Mouse (Mus musculus) midbrain, postnatal 0 days (tissue): ENCODE results near the gene Aqp11. TPM values are rescaled to one million over a fixed set of nuclear protein-coding genes. Genes with fewer than 3 reads are reported as not detected.

Source experiments
- ATAC-seq: fragments of 200-750 bp; cut with Nextera tagmentation; 2 replicates; pipeline ENCODE4 v1.8.0; 2017; ENCODE audit warnings: moderate number of reproducible peaks, mild to moderate bottlenecking, moderate TSS enrichment, moderate library complexity; ENCODE audit not compliant: low FRiP score
- DNase-seq: peaks from one replicate; pipeline ENCODE4 v3.0.0-alpha.2; 2015; ENCODE audit warnings: low spot score
- H3K27ac ChIP-seq: fragments of 300-500 bp; sonication (generic); 2 replicates; pipeline ENCODE4 v1.5.1; 2014; ENCODE audit warnings: low read depth, mild to moderate bottlenecking, low read length, mixed read lengths
- H3K27me3 ChIP-seq: fragments of 300-500 bp; sonication (generic); 2 replicates; pipeline ENCODE4 v1.6.1; 2014; ENCODE audit warnings: low read length, control low read depth, mixed read lengths; ENCODE audit not compliant: insufficient read depth
- H3K36me3 ChIP-seq: fragments of 300-500 bp; sonication (generic); 2 replicates; pipeline ENCODE4 v1.6.1; 2014; ENCODE audit warnings: low read length, control low read depth, mixed read lengths; ENCODE audit not compliant: insufficient read depth
- H3K4me1 ChIP-seq: fragments of 300-500 bp; sonication (generic); 2 replicates; pipeline ENCODE4 v1.6.1; 2014; ENCODE audit warnings: mild to moderate bottlenecking, control low read depth, antibody characterized with exemption, low read length, mixed read lengths; ENCODE audit not compliant: insufficient read depth
- H3K4me2 ChIP-seq: fragments of 300-500 bp; sonication (generic); 2 replicates; pipeline ENCODE4 v1.6.1; 2014; ENCODE audit warnings: low read depth, mild to moderate bottlenecking, low read length, mixed read lengths; ENCODE audit not compliant: poor library complexity, severe bottlenecking
- H3K4me3 ChIP-seq: fragments of 300-500 bp; sonication (generic); 2 replicates; pipeline ENCODE4 v1.5.1; 2014; ENCODE audit warnings: low read depth, mild to moderate bottlenecking, low read length, moderate library complexity
- H3K9ac ChIP-seq: fragments of 300-500 bp; sonication (generic); replicated peaks from 2 replicates; pipeline ENCODE4 v1.6.1; 2014; ENCODE audit warnings: mild to moderate bottlenecking, low read length, moderate library complexity, mixed read lengths; ENCODE audit not compliant: poor library complexity, severe bottlenecking
- H3K9me3 ChIP-seq: fragments of 300-500 bp; sonication (generic); 2 replicates; pipeline ENCODE4 v1.6.1; 2016; ENCODE audit warnings: low read length, control low read depth
- CTCF ChIP-seq: IDR thresholded peaks from 2 replicates; pipeline ENCODE4 v1.5.1; 2016; ENCODE audit warnings: antibody characterized with exemption, mild to moderate bottlenecking
- WGBS: fragments of 180-500 bp; shearing (Covaris S2); extraction: QIAGEN DNeasy Blood & Tissue Kit; methylation state at CpG from one replicate; pipeline ENCODE4 v1.1.7; 2014; 5-methylcytosine and 5-hydroxymethylcytosine counted together
- polyA plus RNA-seq: library from polyadenylated mRNA; unstranded; fragments of >200 nt; fragmentation: Nextera tagmentation; extraction: Ambion mirVana; gene quantifications from 2 replicates; pipeline ENCODE4 v1.2.1, GENCODE M21; 2015
- total RNA-seq: library from RNA; depleted of rRNA; stranded (reverse); fragments of >200 nt; gene quantifications from 2 replicates; pipeline ENCODE4 v1.2.3, GENCODE M21; 2014; rRNA removed

The Aqp11 gene
- total RNA-seq (13.5 and 13.7 TPM in 2 replicates), polyA plus RNA-seq (24.0 and 25.4 TPM in 2 replicates)

DNA sequence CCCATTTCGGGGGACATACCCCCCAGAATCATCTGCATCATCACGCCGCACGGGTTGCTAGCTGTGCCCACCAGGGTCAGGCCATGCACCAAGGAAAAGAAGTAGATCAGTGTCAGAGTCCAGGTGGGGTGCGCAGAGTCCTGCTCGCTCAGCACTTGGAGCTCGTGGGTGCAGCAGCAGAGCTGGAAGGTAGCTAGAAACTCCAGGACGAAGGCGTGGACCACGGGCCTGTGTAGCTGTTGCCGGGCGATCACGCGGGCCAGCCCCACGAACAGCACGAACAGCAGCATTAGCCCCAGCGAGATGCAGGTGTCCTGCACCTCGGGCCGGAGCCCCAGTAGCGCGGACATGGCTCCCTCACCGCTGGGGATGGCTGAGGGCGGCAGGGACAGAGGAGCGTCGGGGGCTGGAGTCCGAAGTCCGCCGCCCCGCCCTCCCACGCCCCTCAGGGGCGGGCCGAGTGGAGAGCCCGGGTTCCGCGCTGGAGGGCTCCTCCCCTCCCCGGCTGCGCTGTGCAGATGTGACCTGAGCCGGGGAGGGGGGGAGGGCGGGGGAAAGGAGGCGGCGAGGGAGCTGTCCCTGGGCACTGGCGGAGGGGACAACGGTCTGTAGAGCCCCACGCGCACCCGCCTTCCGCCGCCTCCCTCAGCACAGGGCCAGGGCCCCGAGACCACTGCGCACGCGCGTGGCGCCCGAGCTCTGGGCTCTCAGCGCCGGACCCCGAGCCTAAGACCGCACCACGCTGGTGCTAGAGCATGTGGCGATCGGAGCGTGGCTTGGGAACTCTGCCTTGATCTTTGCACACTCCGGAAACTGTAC, at the start of gene Aqp11:
TSS of gene Aqp11 (minus strand) at position 652 of the 819 bp plus-strand sequence.
- H3K9me3 ChIP-seq: no peaks in the 10 kb centered on the region
- no peaks in the 10 kb centered on the region for H3K4me1 ChIP-seq
- WGBS: under 1% methylated on average over 49 of the region's 64 CpGs
- H3K36me3 ChIP-seq: no peaks in the 10 kb centered on the region
- H3K27me3 ChIP-seq: no peaks in the 10 kb centered on the region
- peak; percentile 90 for ATAC-seq
- no peak within 1 kb of the TSS for H3K27ac ChIP-seq
- H3K9ac ChIP-seq: peak within 1 kb of the TSS; percentile 79
- H3K4me2 ChIP-seq: peak within 1 kb of the TSS; percentile 95
- TF ChIP-seq CTCF: no peak
- DNase-seq: peak; percentile 81
- peak within 1 kb of the TSS; percentile 73 for H3K4me3 ChIP-seq

DNA sequence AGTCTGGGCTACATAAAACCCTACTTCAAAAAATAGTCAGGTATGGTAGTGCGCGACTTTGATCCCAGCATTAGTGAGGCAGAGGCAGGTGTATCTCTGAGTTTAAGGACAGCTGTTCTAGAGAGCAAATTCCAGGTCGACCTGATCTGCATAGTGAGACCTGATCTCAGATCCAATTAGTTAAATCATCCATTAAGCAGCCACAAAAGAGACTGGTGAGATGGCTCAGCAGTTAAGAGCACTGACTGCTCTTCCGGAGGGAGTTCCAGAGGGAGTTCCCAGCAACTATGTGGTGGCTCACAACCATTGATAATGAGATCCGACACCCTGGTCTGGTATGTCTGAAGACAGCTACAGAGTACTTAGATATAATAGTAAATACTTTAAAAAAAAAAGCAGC, 45.4 kb upstream of the Aqp11 start:
- TF ChIP-seq CTCF: no peak

DNA sequence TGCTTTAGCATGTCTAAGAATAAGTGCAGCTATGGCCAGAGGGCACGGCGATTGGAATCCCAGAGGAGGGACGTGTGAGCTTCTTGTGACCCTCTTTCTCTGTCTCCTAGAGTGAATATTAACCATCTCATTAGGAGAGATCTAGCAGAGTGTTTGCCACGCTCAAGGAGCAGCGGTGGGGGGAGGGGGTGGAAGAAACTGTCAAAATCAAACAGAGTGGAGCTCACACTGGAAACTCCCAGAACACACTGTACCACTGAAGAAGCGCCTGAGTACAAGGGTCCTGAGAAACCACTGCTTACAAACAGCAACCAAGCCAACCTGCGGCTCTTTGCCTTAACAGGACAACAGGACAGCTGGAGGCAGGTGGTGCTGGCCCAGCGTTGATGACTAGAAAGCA, 43.4 kb upstream of the Aqp11 start:
- Histone ChIP-seq H3K9ac (no peak overlapping the region), H3K9me3 (no peaks in the 10 kb centered on the region), H3K4me2 (no peak overlapping the region), H3K4me3 (no peak overlapping the region), H3K4me1 (no peaks in the 10 kb centered on the region), H3K36me3 (no peaks in the 10 kb centered on the region), H3K27me3 (no peaks in the 10 kb centered on the region), H3K27ac (no peak overlapping the region)
- DNase-seq (no peak), ATAC-seq (no peak)
- 65% methylated on average over 8 of the region's 8 CpGs for WGBS
- no peak for TF ChIP-seq CTCF

More for the DNA sequence above, 45.4 kb upstream of the Aqp11 start:
- no peak for ATAC-seq
- no peak overlapping the region for H3K4me2 ChIP-seq
- no peaks in the 10 kb centered on the region for H3K27me3 ChIP-seq
- H3K4me1 ChIP-seq: no peaks in the 10 kb centered on the region
- DNase-seq: no peak
- H3K36me3 ChIP-seq: no peaks in the 10 kb centered on the region
- H3K27ac ChIP-seq: no peak overlapping the region
- H3K4me3 ChIP-seq: no peak overlapping the region
- 60% methylated on average over 5 of the region's 5 CpGs for WGBS
- no peaks in the 10 kb centered on the region for H3K9me3 ChIP-seq
- H3K9ac ChIP-seq: no peak overlapping the region

DNA sequence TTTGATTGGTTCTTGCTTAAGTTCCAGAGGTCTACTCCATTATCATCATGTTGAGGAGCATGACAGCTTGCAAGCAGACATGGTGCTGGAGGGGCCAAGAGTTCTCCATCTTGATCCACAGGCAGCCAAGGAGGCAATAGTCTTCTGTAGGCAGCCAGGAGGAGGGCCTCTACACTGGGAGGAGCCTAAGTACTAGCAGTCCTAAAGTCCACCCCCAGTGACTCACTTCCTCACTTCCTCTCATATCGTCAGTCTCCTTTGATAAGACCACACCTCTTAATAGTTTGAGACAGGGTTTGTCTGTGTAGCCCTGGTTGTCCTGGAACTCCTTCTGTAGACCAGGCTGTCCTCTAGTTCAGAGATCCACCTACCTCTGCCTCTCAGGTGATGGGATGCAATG, 42.7 kb upstream of the Aqp11 start:
- ATAC-seq: no peak
- whole genome bisulfite sequencing: 81% methylated on average over 1 of the region's 1 CpGs
- no peak for TF ChIP-seq CTCF

DNA sequence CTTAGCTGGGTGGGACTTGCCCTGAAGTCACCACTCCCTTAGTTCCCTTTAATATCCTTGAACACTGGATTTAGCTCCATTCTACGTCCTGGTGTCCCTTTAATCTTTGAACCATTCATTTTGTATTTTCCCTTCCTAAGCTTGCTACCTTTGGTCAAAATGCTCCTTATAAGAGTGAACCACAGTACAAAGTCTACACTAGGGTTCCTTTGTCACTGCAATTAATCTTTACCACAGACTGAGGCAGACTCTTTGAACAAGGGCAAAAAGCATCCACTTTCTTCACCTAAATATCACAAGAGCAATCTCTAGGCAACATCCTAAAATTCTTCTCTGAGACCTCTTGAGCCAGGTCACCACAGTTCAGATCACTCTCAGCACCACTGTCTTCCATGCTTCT, 42.1 kb upstream of the Aqp11 start:
- no peaks in the 10 kb centered on the region for H3K4me1 ChIP-seq
- H3K36me3 ChIP-seq: no peaks in the 10 kb centered on the region
- H3K9ac ChIP-seq: no peak overlapping the region
- no peak overlapping the region for H3K4me2 ChIP-seq
- H3K9me3 ChIP-seq: no peaks in the 10 kb centered on the region
- ATAC-seq (no peak), DNase-seq (no peak)
- no peaks in the 10 kb centered on the region for H3K27me3 ChIP-seq
- no peak overlapping the region for H3K27ac ChIP-seq
- WGBS: 77% methylated on average over 1 of the region's 1 CpGs
- no peak overlapping the region for H3K4me3 ChIP-seq
- no peak for TF ChIP-seq CTCF

More for the DNA sequence above, 42.7 kb upstream of the Aqp11 start:
- H3K4me3 ChIP-seq: no peak overlapping the region
- DNase-seq: no peak
- H3K27me3 ChIP-seq: no peaks in the 10 kb centered on the region
- H3K4me2 ChIP-seq: no peak overlapping the region
- H3K9me3 ChIP-seq: no peaks in the 10 kb centered on the region
- H3K9ac ChIP-seq: no peak overlapping the region
- H3K27ac ChIP-seq: no peak overlapping the region
- no peaks in the 10 kb centered on the region for H3K4me1 ChIP-seq
- H3K36me3 ChIP-seq: no peaks in the 10 kb centered on the region

DNA sequence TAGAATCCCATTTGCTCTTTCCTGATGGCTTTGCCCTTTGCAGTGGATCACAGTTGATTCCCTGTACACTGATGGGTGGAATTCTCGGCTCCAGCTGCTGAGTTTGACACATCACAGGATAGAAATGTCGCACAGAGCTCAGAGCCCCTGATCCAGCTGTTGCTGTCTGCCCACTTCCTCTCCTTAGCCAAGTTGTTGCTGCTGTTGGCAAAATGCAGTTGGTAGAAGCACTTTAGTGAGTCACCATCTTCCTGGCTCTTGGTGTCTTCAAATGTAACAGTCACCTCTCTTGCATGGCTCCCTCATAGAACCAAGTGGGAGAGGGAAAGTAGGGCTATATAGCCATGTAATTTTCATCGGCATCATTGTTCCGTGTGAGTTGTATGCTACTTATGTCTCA, 39.1 kb upstream of the Aqp11 start:
- no peaks in the 10 kb centered on the region for H3K9me3 ChIP-seq
- ATAC-seq: no peak
- no peaks in the 10 kb centered on the region for H3K4me1 ChIP-seq
- no peaks in the 10 kb centered on the region for H3K27me3 ChIP-seq
- whole genome bisulfite sequencing: 94% methylated on average over 4 of the region's 4 CpGs
- no peak overlapping the region for H3K27ac ChIP-seq
- DNase-seq: no peak
- H3K4me3 ChIP-seq: no peak overlapping the region
- H3K36me3 ChIP-seq: no peaks in the 10 kb centered on the region
- no peak overlapping the region for H3K4me2 ChIP-seq
- TF ChIP-seq CTCF: no peak
- H3K9ac ChIP-seq: no peak overlapping the region
